Mouse (Mus musculus) lung, embryonic 16.5 days (tissue): Measurements from ENCODE around the gene Ndufv1. TPM values are rescaled to one million over a fixed set of nuclear protein-coding genes. Genes with fewer than 3 reads are reported as not detected.
A peak's percentile ranks its signal among the peaks of the same experiment; 100 is the strongest.

Source experiments
- ATAC-seq: fragments of 200-750 bp; cut with Nextera tagmentation; 2 replicates; pipeline ENCODE4 v1.8.0; 2017; ENCODE audit warnings: low read depth, mild to moderate bottlenecking, moderate library complexity
- H3K27ac ChIP-seq: fragments of 300-500 bp; sonication (generic); 2 replicates; pipeline ENCODE4 v1.5.1; 2014; ENCODE audit warnings: mild to moderate bottlenecking, control low read depth, low read length
- H3K27me3 ChIP-seq: fragments of 300-500 bp; sonication (generic); 2 replicates; pipeline ENCODE4 v1.6.1; 2014; ENCODE audit warnings: low read depth, low read length, mixed read lengths; ENCODE audit not compliant: control insufficient read depth, insufficient read depth
- H3K36me3 ChIP-seq: fragments of 300-500 bp; sonication (generic); 2 replicates; pipeline ENCODE4 v1.6.1; 2014; ENCODE audit warnings: low read length; ENCODE audit not compliant: control insufficient read depth, insufficient read depth
- H3K4me1 ChIP-seq: fragments of 300-500 bp; sonication (generic); replicated peaks from 2 replicates; pipeline ENCODE4 v1.6.1; 2014; ENCODE audit warnings: low read length, mixed read lengths; ENCODE audit not compliant: control insufficient read depth, insufficient read depth
- H3K4me2 ChIP-seq: fragments of 300-500 bp; sonication (generic); 2 replicates; pipeline ENCODE4 v1.6.1; 2014; ENCODE audit warnings: low read depth, low read length, control low read depth
- H3K4me3 ChIP-seq: fragments of 300-500 bp; sonication (generic); 2 replicates; pipeline ENCODE4 v1.5.1; 2014; ENCODE audit warnings: mild to moderate bottlenecking, low read length, control low read depth
- H3K9ac ChIP-seq: fragments of 300-500 bp; sonication (generic); 2 replicates; pipeline ENCODE4 v1.6.1; 2014; ENCODE audit warnings: low read length, control low read depth
- H3K9me3 ChIP-seq: fragments of 300-500 bp; sonication (generic); 2 replicates; pipeline ENCODE4 v1.6.1; 2016; ENCODE audit warnings: low read length; ENCODE audit not compliant: control insufficient read depth
- WGBS: fragments of 180-500 bp; shearing (Covaris S2); extraction: QIAGEN DNeasy Blood & Tissue Kit; methylation state at CpG from one replicate; pipeline ENCODE4 v1.1.7; 2014; 5-methylcytosine and 5-hydroxymethylcytosine counted together
- polyA plus RNA-seq: library from polyadenylated mRNA; unstranded; fragments of >200 nt; fragmentation: Nextera tagmentation; extraction: Ambion mirVana; gene quantifications from 2 replicates; pipeline ENCODE4 v1.2.1, GENCODE M21; 2015

Gene Ndufv1
- polyA plus RNA-seq, 1 experiment from 2014 or later = 177 TPM

DNA sequence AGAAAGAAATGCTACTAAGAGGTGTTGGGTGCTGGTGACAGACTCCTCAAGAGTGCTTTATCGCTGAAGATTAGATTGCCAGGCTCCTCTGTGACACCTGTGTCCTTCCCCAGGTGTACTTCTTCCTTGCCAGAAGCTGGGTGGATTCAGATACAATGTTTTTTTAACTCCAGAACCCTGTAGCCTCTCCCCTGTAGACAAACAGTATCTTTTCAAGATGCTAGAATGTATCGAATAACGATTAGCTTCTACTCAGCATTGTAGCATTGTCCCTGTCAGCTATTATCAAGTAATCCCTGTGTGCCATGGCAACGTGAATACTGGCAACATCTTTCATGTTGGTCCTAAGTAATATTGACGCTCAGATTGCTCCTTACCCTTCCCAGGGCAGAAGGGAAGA is 21.1 kb upstream of the Ndufv1 start:
- peaks cover 3% of the 10 kb centered on the region; the same call in 1 of the 2 replicates for H3K36me3 ChIP-seq
- 47% methylated on average over 5 of the region's 5 CpGs for WGBS

DNA sequence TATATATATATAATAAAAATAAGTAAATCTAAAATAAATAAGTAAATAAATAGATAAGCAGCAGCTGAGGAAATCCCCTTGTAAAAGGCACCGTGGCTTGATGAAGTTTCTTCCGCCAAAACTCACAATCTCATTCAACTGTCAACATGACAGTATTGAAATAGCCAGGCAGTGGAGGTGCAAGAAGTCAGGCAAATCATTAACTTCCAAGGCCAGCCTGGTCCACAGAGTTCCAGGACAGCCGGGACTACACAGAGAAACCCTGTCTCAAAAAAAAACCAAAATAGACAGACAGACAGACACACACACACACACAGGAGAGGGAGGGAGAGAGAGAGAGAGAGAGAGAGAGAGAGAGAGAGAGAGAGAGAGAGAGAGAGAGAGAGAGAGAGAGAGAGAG is 20.7 kb upstream of the Ndufv1 start:
- H3K27ac ChIP-seq = no peak overlapping the region
- ATAC-seq = no peak
- WGBS = 51% methylated on average over 3 of the region's 3 CpGs

More for the DNA sequence above, 21.1 kb upstream of the Ndufv1 start:
- H3K27me3 ChIP-seq = no peaks in the 10 kb centered on the region
- peaks cover 10% of the 10 kb centered on the region for H3K4me1 ChIP-seq
- no peak for ATAC-seq
- H3K27ac ChIP-seq = no peak overlapping the region
- H3K9ac ChIP-seq = no peak overlapping the region
- H3K4me3 ChIP-seq = no peak overlapping the region
- H3K9me3 ChIP-seq = no peaks in the 10 kb centered on the region
- H3K4me2 ChIP-seq = no peak overlapping the region

DNA sequence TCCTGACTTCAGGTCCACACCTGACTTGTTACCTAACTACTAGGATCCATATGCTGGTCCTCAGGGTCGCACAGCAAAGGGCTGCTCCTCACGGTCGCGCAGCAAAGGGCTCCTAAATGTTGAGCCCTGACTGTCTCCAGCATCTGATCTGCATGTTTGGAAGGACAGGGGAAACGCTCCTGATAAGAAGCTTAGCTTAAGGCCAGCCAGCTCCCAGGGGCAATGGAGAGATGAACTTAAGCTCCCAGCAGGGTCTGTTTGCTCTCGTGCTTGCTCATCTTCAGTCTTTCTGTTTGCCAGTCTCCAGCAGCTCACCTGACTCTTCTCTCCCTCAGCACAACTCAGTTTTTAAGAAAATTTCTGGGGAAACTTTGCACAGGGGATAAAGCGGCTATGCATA is 20.1 kb upstream of the Ndufv1 start:
- H3K9ac ChIP-seq = no peak overlapping the region
- no peak overlapping the region for H3K4me2 ChIP-seq

More for the DNA sequence above, 20.7 kb upstream of the Ndufv1 start:
- H3K27me3 ChIP-seq = no peaks in the 10 kb centered on the region
- H3K9me3 ChIP-seq = no peaks in the 10 kb centered on the region
- no peak overlapping the region for H3K4me2 ChIP-seq
- H3K4me3 ChIP-seq = no peak overlapping the region
- H3K36me3 ChIP-seq = peaks cover 3% of the 10 kb centered on the region; the same call in 1 of the 2 replicates
- H3K9ac ChIP-seq = no peak overlapping the region
- H3K4me1 ChIP-seq = peaks cover 8% of the 10 kb centered on the region

DNA sequence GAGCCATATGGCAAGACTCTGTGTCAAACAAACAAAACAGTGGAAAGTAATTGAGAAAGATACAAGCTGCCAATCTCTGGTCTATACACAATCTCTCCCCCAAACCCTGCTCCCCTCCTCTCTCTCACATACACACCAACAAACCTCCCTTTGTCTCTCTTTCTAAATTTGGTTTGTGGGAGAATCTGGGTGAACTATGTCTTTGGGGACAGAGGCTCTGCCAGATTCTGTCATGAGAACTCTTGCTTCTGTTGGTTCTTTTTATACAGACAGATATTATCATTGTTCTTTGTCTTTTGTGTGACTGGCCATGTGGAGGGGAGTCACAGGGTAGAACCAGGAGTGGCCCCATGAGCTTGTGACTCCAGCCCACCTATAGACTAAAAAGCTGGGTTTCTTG is 15.0 kb upstream of the Ndufv1 start:
- Histone ChIP-seq H3K4me3 (no peak overlapping the region), H3K27ac (no peak overlapping the region), H3K36me3 (no peaks in the 10 kb centered on the region), H3K4me2 (no peak overlapping the region), H3K4me1 (no peaks in the 10 kb centered on the region), H3K9me3 (peaks cover 2% of the 10 kb centered on the region; the same call in 1 of the 2 replicates), H3K27me3 (no peaks in the 10 kb centered on the region), H3K9ac (no peak overlapping the region)
- no peak for ATAC-seq

More for the DNA sequence above, 20.1 kb upstream of the Ndufv1 start:
- H3K9me3 ChIP-seq = no peaks in the 10 kb centered on the region
- H3K4me3 ChIP-seq = no peak overlapping the region
- no peak overlapping the region for H3K27ac ChIP-seq
- H3K4me1 ChIP-seq = peaks cover 5% of the 10 kb centered on the region; the same call in 1 of the 2 replicates
- peaks cover 3% of the 10 kb centered on the region; the same call in 1 of the 2 replicates for H3K36me3 ChIP-seq
- ATAC-seq = no peak
- no peaks in the 10 kb centered on the region for H3K27me3 ChIP-seq
- WGBS = 45% methylated on average over 7 of the region's 7 CpGs

DNA sequence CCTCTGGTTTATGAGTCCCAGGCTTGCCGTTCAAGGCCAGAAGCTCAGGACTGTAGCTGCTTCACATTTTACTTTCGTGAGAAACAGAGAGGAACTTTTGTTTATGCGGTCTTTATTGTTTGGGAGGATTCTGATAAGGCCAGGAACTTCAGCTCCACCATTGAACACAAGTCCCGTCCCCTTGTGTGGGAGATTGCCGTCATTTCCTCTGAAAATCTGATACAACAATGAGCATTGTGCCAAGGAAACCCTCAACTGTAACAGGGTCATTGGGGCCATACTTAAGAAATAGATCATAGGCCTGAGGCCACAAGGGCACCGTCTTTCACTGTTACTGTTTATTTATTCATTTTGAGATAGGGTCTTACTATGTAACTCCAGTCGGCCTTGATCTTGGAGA is 10.6 kb upstream of the Ndufv1 start:
- Histone ChIP-seq H3K4me2 (no peak overlapping the region), H3K27me3 (no peaks in the 10 kb centered on the region), H3K36me3 (no peaks in the 10 kb centered on the region), H3K9me3 (peaks cover 2% of the 10 kb centered on the region; the same call in 1 of the 2 replicates), H3K27ac (no peak overlapping the region), H3K4me1 (peaks cover 2% of the 10 kb centered on the region; the same call in 1 of the 2 replicates), H3K4me3 (no peak overlapping the region), H3K9ac (no peak overlapping the region)
- no peak for ATAC-seq
- WGBS = 48% methylated on average over 7 of the region's 7 CpGs

DNA sequence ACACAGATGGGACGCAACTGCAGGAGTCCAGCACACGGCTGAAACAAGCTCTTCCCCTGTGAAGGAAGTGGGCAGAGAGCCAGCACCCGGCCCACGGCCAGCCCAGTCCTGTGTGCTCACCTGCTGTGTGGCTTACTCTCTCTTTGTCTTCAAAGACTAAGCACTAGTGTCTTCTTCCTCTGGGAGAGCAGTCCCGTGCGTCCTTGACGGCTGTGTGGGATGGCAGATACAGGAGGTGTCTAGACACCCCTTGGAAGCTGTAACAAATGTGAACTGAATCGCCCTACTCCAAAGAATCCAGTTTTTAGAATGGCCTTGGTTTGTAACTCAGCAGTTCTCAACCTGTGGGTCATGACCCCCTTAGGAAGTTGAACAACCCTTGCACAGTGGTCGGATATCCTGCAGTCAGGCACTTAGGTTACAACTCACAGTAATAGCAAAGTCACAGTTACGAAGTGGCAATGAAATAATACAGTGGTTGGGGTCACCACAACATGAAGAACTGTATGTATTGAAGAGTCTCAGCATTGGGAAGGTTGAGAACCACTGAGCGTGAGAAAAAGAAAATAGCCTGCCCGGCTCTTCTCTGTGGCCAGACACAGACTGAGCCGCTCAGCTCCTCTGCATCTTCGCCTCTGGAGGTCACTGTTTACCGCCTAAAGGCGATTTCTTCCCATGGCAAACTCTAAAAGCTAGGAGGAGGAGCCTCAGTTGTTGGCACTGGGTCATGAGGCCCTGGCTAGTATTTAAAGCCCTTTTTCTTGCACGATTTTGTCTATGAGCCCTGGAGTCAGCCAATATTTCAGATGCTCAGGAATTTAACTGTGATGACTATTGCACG is 6.4 kb upstream of the Ndufv1 start:
- 24% methylated on average over 18 of the region's 18 CpGs for WGBS

DNA sequence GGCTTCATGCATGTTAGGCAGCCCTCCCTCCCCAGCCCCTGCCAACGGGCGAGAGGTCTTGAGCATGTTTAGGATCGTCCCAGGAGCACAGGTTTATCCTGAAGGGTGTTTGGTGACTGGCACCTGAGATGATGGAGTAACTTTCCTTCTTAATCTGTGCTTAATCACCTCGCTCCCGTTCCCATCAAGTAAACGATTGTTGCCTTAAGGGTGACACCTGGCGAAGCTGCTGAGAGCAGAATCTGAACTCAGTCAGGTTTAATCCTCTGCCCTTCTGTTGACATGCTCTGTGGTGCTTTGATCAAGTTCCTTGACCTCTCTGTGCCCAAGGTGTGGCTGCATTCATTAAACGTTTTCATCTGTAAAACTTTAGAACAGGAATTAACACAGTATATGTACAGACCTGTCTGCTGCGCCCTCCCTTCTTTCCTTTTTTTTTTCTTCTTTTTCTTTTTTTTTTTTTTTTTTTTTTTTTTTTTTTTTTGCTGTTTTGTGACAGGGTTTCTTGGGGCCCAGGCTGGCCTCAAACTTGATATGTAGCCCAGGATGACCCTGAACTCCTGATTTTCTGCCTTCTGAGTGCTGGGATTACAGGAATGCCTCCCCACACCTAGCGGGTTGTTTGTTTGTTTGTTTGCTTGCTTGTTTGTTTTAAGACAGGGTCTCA is 5.4 kb upstream of the Ndufv1 start:
- Histone ChIP-seq H3K9me3 (no peaks in the 10 kb centered on the region), H3K4me3 (no peak overlapping the region), H3K9ac (0 out of 2 replicates have a peak overlapping the region, but pooled peaks have one; percentile 0), H3K4me1 (peaks cover 2% of the 10 kb centered on the region; the same call in 1 of the 2 replicates), H3K27me3 (no peaks in the 10 kb centered on the region), H3K36me3 (no peaks in the 10 kb centered on the region), H3K27ac (no peak overlapping the region), H3K4me2 (no peak overlapping the region)
- no peak for ATAC-seq
- WGBS = 41% methylated on average over 10 of the region's 10 CpGs

More for the DNA sequence above, 6.4 kb upstream of the Ndufv1 start:
- Histone ChIP-seq H3K27me3 (no peaks in the 10 kb centered on the region), H3K27ac (no peak overlapping the region), H3K4me2 (no peak overlapping the region), H3K36me3 (no peaks in the 10 kb centered on the region), H3K4me1 (peaks cover 2% of the 10 kb centered on the region; the same call in 1 of the 2 replicates), H3K9ac (peak overlapping the region; percentile 31; the same call in 1 of the 2 replicates), H3K9me3 (no peaks in the 10 kb centered on the region), H3K4me3 (no peak overlapping the region)
- ATAC-seq = peak; percentile 94

DNA sequence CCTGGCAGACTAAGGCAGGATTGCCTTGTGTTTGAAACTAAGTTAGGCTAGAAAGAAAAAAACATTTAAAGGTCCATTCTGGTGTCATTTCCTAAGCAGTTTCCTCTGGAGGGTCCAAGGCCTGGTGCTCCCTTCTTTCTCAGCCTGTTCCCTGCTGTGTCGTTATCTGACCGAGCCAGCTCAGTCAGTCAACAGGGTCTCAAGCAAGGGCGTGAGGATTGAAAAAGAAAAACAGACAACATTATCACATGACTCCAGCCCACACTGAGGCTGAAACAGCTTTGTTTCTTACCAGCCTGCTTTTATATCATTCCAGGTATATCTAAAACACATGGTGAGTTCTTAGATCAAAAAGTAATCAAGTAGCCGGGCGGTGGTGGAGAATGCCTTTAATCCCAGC is 3.0 kb upstream of the Ndufv1 start:
- Histone ChIP-seq H3K4me1 (peaks cover 10% of the 10 kb centered on the region), H3K27me3 (no peaks in the 10 kb centered on the region), H3K27ac (no peak overlapping the region), H3K4me3 (no peak overlapping the region), H3K9me3 (no peaks in the 10 kb centered on the region), H3K9ac (no peak overlapping the region), H3K36me3 (no peaks in the 10 kb centered on the region), H3K4me2 (no peak overlapping the region)
- 53% methylated on average over 5 of the region's 5 CpGs for WGBS
- no peak for ATAC-seq

DNA sequence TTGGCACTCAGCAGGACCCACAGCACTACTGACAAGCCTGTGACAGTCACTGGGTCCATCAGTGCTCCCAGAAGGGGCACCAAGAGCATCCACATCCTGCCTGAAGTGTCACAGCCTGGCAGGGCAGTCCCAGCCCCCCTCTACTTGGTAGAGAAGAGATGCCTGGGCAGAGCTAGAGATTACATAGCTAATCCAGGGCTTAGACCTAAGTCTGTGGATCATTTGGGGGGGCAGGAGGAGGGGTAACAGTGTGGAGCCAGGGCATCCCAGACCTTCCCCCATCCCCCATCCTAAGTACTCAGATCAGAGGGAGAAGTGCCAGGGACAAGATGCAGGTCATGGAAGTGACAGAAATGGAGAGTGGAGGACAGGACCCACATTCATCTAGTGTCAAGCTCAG is 2.2 kb upstream of the Ndufv1 start:
- Histone ChIP-seq H3K27me3 (no peaks in the 10 kb centered on the region), H3K4me3 (no peak overlapping the region), H3K4me2 (no peak overlapping the region), H3K27ac (no peak overlapping the region), H3K9ac (no peak overlapping the region), H3K9me3 (no peaks in the 10 kb centered on the region), H3K36me3 (peaks cover 3% of the 10 kb centered on the region), H3K4me1 (peaks cover 10% of the 10 kb centered on the region)
- no peak for ATAC-seq
